Mouse (Mus musculus): ENCODE data around the gene Plekhh3.

DNA sequence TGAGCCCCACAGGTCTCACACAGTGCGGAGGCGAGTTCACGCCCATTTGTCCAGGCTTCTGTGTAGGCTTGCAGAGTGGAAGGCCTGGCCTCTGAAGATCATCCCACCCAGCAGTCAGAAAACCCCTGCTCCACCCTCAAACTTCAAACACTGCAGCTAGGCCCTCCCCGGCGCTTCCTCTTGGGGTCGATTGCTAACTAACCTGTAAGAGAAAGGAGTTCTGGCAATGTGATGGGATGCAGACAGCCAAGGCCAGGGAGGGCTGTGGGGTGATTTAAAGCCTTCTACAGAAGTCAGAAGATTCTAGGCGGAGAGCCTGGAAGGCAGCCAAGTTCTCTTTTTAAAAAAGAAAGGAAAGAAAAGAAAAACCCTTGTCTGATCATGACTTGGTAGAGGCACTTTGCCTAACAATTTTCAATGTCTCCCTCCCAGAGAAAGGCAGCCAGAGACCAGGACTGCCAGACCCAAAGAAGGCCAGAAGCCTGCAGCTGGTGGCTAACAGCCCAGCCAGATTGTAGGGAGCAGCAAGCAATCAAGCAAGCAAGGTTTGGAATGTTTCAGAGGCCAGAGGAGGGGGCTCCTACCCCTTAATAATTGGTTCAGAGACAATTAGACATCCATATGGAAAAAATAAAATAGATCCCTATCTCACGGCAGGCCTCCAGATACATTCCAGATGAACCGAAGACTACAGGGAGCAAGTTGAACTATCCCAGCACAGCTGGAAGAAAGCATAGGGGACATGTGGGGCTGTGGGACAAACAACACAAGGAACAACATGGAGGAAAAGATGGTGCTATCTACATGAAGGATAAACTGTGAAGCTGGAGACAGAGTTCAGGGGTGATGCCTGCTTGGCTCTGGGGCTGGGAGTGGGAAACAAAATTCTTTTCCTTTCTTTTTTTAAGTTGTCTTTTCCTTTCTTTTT, 21.7 kb downstream of the Plekhh3 start:
- no peak for TF ChIP-seq GATA1 (IDR thresholded peaks at IDR 0.05; ENCODE audit: borderline replicate concordance, low read length)
- no peak for TF ChIP-seq CTCF (IDR thresholded peaks at IDR 0.05; ENCODE audit: low read depth, low read length)
- no peak for TF ChIP-seq GATA2 (IDR thresholded peaks at IDR 0.05; ENCODE audit: borderline replicate concordance, low read depth, low read length)
- no peak for TF ChIP-seq POLR2AphosphoS5 (IDR thresholded peaks at IDR 0.05; ENCODE audit: insufficient replicate concordance, low read depth, low read length)

All from G1E (cell line).